Mouse (Mus musculus): ENCODE results near the gene Ccdc14. TPM values are rescaled to one million over a fixed set of nuclear protein-coding genes. Genes with fewer than 3 reads are reported as not detected.

Gene Ccdc14
- total and polyA plus RNA-seq, 2 experiments from 2014 or later, result 1.8 to 3.4 TPM

- no peak for TF ChIP-seq CTCF (IDR thresholded peaks at IDR 0.05; ENCODE audit: low read depth)
- Histone ChIP-seq H3K4me2 (ENCODE audit: low read depth, low read length) (no peak overlapping the region), H3K27ac (no peak overlapping the region), H3K9me3 (ENCODE audit: low read length) (no peaks in the 10 kb centered on the region), H3K9ac (replicated peaks; ENCODE audit: low read length) (no peak overlapping the region), H3K4me3 (ENCODE audit: low read length) (no peak overlapping the region), H3K4me1 (ENCODE audit: insufficient read depth, low read length) (no peaks in the 10 kb centered on the region), H3K36me3 (ENCODE audit: insufficient read depth, low read length) (no peaks in the 10 kb centered on the region), H3K27me3 (ENCODE audit: insufficient read depth, low read length) (no peaks in the 10 kb centered on the region)
- no peak for DNase-seq (ENCODE audit: low spot score)
- no peak for ATAC-seq
- 68% methylated on average over 5 of the region's 5 CpGs for WGBS
Observed at GRCm38 (mm10) chr16:34758205-34758604, 67.8 kb downstream of the Ccdc14 start.

GRCm38 (mm10) chr16:34763959-34764591 is 73.7 kb downstream of the Ccdc14 start:
- 82% methylated on average over 9 of the region's 9 CpGs for WGBS
- H3K4me3 ChIP-seq (ENCODE audit: low read length), result no peak overlapping the region
- no peak overlapping the region for H3K27ac ChIP-seq
- TF ChIP-seq CTCF (IDR thresholded peaks at IDR 0.05; ENCODE audit: low read depth), result no peak
- H3K4me2 ChIP-seq (ENCODE audit: low read depth, low read length), result no peak overlapping the region
- no peak overlapping the region for H3K9ac ChIP-seq (replicated peaks; ENCODE audit: low read length)
- H3K4me1 ChIP-seq (ENCODE audit: insufficient read depth, low read length), result no peaks in the 10 kb centered on the region
- DNase-seq (ENCODE audit: low spot score) (no peak), ATAC-seq (no peak)
- H3K27me3 ChIP-seq (ENCODE audit: insufficient read depth, low read length), result no peaks in the 10 kb centered on the region
- no peaks in the 10 kb centered on the region for H3K36me3 ChIP-seq (ENCODE audit: insufficient read depth, low read length)
- H3K9me3 ChIP-seq (ENCODE audit: low read length), result no peaks in the 10 kb centered on the region

DNA sequence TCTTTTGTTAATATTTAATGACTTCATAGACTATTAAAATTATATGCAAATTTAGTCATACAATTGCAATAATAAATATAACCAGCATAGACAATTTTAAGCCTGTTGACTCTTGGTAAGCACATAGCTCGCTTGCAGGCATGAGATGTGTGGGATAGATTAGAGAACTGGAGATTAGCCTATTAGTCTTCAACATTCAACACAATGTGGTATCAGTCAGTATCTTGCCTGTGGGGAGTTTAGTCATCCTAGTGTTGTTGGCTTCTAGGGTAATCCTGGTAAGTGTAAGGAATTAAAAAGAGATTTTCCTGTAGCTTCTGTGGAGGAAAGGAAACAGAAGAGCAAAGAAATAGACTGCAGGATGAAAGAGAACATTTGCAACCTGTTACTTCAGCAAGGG is 75.2 kb downstream of the Ccdc14 start:
- 86% methylated on average over 1 of the region's 1 CpGs for WGBS
- Histone ChIP-seq H3K4me2 (ENCODE audit: low read depth, low read length) (no peak overlapping the region), H3K9ac (replicated peaks; ENCODE audit: low read length) (no peak overlapping the region), H3K4me1 (ENCODE audit: insufficient read depth, low read length) (no peaks in the 10 kb centered on the region), H3K4me3 (ENCODE audit: low read length) (no peak overlapping the region), H3K9me3 (ENCODE audit: low read length) (no peaks in the 10 kb centered on the region), H3K36me3 (ENCODE audit: insufficient read depth, low read length) (no peaks in the 10 kb centered on the region), H3K27me3 (ENCODE audit: insufficient read depth, low read length) (no peaks in the 10 kb centered on the region), H3K27ac (no peak overlapping the region)
- TF ChIP-seq CTCF (IDR thresholded peaks at IDR 0.05; ENCODE audit: low read depth), result no peak
- ATAC-seq (no peak), DNase-seq (ENCODE audit: low spot score) (no peak)

DNA sequence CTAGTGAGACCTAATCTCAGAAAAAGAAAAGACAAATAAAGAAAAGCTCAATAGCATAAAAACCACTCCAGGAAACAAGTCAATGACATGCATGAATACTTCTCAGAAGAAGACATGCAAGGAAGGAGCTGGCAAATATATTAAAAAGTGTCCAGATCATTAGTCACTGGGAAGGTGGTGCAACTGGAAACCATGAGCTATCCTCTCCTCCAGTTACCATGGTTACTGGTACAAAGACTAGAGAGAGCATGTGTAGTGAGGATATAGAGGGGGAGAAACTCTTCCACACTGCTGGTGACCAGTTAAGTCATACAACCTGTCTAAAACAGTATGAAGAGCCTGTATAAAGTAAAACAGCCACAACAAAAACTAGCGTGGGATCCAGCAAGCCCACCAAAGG is 75.8 kb downstream of the Ccdc14 start:
- TF ChIP-seq CTCF (IDR thresholded peaks at IDR 0.05; ENCODE audit: low read depth), result no peak
- DNase-seq (ENCODE audit: low spot score), result no peak
- WGBS, result 83% methylated on average over 1 of the region's 1 CpGs
- H3K9ac ChIP-seq (replicated peaks; ENCODE audit: low read length), result no peak overlapping the region
- H3K4me2 ChIP-seq (ENCODE audit: low read depth, low read length), result no peak overlapping the region
- no peaks in the 10 kb centered on the region for H3K9me3 ChIP-seq (ENCODE audit: low read length)
- no peak overlapping the region for H3K4me3 ChIP-seq (ENCODE audit: low read length)
- no peak overlapping the region for H3K27ac ChIP-seq
- no peaks in the 10 kb centered on the region for H3K36me3 ChIP-seq (ENCODE audit: insufficient read depth, low read length)
- no peak for ATAC-seq
- no peaks in the 10 kb centered on the region for H3K4me1 ChIP-seq (ENCODE audit: insufficient read depth, low read length)
- no peaks in the 10 kb centered on the region for H3K27me3 ChIP-seq (ENCODE audit: insufficient read depth, low read length)

- H3K4me2 ChIP-seq (ENCODE audit: low read depth, low read length), result no peak overlapping the region
- H3K9me3 ChIP-seq (ENCODE audit: low read length), result no peaks in the 10 kb centered on the region
- 0 out of 2 replicates have a peak, but pooled peaks cover under 1% of the 10 kb centered on the region for H3K4me1 ChIP-seq (ENCODE audit: insufficient read depth, low read length)
- H3K27me3 ChIP-seq (ENCODE audit: insufficient read depth, low read length), result no peaks in the 10 kb centered on the region
- H3K27ac ChIP-seq, result no peak overlapping the region
- no peaks in the 10 kb centered on the region for H3K36me3 ChIP-seq (ENCODE audit: insufficient read depth, low read length)
- ATAC-seq (no peak), DNase-seq (ENCODE audit: low spot score) (no peak)
- no peak for TF ChIP-seq CTCF (IDR thresholded peaks at IDR 0.05; ENCODE audit: low read depth)
- 94% methylated on average over 2 of the region's 2 CpGs for WGBS
- H3K9ac ChIP-seq (replicated peaks; ENCODE audit: low read length), result no peak overlapping the region
- no peak overlapping the region for H3K4me3 ChIP-seq (ENCODE audit: low read length)
Observed at GRCm38 (mm10) chr16:34767443-34767842, 77.0 kb downstream of the Ccdc14 start.

DNA sequence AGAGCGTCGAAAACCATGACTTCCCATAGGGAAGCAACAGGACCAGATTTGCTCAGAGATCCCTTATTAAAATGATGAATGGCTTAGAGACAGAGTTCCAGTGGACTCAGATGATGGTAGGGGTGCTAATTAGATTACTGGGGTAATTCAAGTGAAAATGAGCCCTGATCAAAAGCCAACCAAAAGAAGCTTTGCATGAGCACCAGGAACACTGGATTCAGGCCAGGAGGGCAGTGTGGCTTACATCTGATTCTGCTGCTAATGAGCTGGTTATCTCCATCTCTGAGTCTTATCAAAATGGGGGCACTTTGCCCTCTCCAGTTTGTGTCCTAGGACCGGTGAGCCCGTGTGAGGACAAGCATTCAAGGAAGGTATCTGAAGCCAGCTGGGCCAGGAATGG is 78.0 kb downstream of the Ccdc14 start:
- no peak for TF ChIP-seq CTCF (IDR thresholded peaks at IDR 0.05; ENCODE audit: low read depth)
- H3K9me3 ChIP-seq (ENCODE audit: low read length), result no peaks in the 10 kb centered on the region
- H3K4me1 ChIP-seq (ENCODE audit: insufficient read depth, low read length), result 0 out of 2 replicates have a peak, but pooled peaks cover 8% of the 10 kb centered on the region
- H3K27me3 ChIP-seq (ENCODE audit: insufficient read depth, low read length), result no peaks in the 10 kb centered on the region
- ATAC-seq, result no peak
- WGBS, result 52% methylated on average over 4 of the region's 4 CpGs
- H3K4me3 ChIP-seq (ENCODE audit: low read length), result no peak overlapping the region
- no peak overlapping the region for H3K4me2 ChIP-seq (ENCODE audit: low read depth, low read length)
- H3K36me3 ChIP-seq (ENCODE audit: insufficient read depth, low read length), result no peaks in the 10 kb centered on the region
- no peak overlapping the region for H3K9ac ChIP-seq (replicated peaks; ENCODE audit: low read length)
- peak; percentile 63 for DNase-seq (ENCODE audit: low spot score)
- H3K27ac ChIP-seq, result no peak overlapping the region

- H3K36me3 ChIP-seq (ENCODE audit: insufficient read depth, low read length), result no peaks in the 10 kb centered on the region
- no peak overlapping the region for H3K27ac ChIP-seq
- H3K9me3 ChIP-seq (ENCODE audit: low read length), result no peaks in the 10 kb centered on the region
- WGBS, result 81% methylated on average over 4 of the region's 4 CpGs
- no peak for ATAC-seq
- 0 out of 2 replicates have a peak, but pooled peaks cover 8% of the 10 kb centered on the region for H3K4me1 ChIP-seq (ENCODE audit: insufficient read depth, low read length)
- H3K9ac ChIP-seq (replicated peaks; ENCODE audit: low read length), result no peak overlapping the region
- no peak overlapping the region for H3K4me3 ChIP-seq (ENCODE audit: low read length)
- DNase-seq (ENCODE audit: low spot score), result no peak
- H3K27me3 ChIP-seq (ENCODE audit: insufficient read depth, low read length), result no peaks in the 10 kb centered on the region
- TF ChIP-seq CTCF (IDR thresholded peaks at IDR 0.05; ENCODE audit: low read depth), result no peak
- no peak overlapping the region for H3K4me2 ChIP-seq (ENCODE audit: low read depth, low read length)
Observed at GRCm38 (mm10) chr16:34770127-34770526, 79.7 kb downstream of the Ccdc14 start.
